Mouse (Mus musculus) cerebellum, adult 11 months (tissue): ENCODE results near the gene Yif1a.

Experiments
- DNase-seq: peaks from one replicate; pipeline ENCODE4 v3.0.0; 2022

Yif1a gene

GRCm38 (mm10) chr19:5060365-5061330 is 27.7 kb upstream of the Yif1a start:
- DNase-seq, result no peak

GRCm38 (mm10) chr19:5062041-5062440 is 26.3 kb upstream of the Yif1a start:
- no peak for DNase-seq

GRCm38 (mm10) chr19:5062446-5062845 is 25.9 kb upstream of the Yif1a start:
- no peak for DNase-seq

DNA sequence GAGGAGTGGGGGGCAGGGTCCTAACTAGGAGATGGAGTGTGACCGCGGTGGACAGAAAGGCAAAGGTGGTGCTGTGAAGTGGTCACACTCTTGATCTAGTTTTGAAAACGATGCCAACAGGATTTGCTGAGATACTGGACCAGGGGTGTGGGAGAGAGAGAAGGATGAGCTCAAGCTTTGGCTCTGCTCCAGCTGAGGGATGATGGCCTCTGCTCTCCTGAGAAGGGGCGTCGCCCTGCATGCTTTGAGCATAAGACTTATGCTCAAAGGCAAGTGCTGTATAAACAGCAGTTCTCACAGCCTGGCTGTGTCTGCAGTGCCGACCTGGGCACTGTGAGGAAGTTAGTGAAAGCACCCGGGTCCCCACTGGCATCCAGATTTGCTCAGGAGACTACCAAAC is 23.2 kb upstream of the Yif1a start:
- no peak for DNase-seq

DNA sequence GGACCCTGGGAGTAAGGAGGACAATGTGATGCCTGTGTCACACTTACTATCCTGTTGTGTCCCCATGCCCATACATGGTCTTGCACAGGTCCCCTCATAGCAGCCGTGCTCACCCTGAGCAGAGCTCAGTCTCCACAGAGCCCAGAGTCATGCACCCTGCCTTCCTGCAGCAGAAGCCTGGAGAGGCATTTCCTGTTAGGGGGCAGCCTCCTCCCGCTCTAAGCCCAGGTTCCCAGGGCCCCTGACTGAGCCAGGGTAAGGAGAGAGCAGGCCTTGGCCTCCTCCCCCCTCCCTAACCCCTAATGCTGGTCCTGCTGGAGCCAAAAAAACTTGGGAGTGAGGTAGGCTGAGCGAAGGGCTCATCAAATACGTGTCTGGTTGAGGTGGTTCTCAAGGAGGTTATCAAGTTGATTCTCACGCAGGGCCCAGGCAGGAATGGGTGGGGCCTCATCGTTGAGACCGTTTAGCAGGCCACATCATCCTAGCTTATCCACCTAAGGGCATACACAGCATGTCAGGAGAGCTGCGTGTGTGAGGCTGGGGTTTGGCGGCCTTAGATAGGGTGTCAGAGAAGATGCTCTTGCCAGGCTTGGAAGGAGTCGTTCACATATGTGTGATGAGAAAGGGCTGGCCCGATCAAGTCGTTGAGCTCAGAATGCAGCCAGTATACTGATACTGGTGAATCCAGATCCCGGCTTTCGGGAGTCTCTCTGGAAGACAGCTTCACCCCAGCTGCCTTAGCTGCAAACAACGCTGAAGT is 21.1 kb upstream of the Yif1a start:
- no peak for DNase-seq

GRCm38 (mm10) chr19:5067867-5068569 is 20.3 kb upstream of the Yif1a start, which contains the start of gene Cd248:
Cd248 (plus strand) TSS chr19:5068078.
- no peak for DNase-seq

DNA sequence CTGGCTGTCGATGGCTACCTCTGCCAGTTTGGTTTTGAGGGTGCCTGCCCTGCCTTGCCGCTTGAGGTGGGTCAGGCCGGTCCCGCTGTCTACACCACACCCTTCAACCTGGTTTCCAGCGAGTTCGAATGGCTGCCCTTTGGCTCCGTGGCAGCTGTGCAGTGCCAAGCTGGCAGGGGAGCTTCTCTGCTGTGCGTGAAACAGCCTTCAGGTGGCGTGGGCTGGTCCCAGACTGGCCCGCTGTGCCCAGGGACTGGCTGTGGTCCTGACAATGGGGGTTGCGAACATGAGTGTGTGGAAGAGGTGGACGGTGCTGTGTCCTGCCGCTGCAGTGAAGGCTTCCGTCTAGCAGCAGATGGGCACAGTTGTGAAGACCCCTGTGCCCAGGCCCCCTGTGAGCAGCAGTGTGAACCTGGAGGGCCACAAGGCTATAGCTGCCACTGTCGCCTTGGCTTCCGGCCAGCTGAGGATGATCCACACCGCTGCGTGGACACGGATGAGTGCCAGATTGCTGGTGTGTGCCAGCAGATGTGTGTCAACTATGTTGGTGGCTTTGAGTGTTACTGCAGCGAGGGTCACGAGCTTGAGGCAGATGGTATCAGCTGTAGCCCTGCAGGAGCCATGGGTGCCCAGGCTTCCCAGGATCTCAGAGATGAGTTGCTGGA is 19.6 kb upstream of the Yif1a start:
- DNase-seq, result no peak

DNA sequence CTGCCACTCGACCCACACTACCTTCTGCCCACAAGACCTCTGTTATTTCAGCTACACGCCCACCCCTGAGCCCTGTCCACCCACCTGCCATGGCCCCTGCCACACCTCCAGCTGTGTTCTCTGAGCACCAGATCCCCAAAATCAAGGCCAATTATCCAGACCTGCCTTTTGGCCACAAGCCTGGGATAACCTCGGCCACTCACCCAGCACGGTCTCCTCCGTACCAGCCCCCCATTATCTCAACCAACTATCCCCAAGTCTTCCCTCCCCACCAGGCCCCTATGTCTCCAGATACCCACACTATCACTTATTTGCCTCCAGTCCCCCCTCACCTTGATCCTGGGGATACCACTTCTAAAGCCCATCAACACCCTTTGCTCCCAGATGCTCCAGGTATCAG is 18.9 kb upstream of the Yif1a start:
- no peak for DNase-seq

GRCm38 (mm10) chr19:5069978-5070377 is 18.4 kb upstream of the Yif1a start:
- DNase-seq, result no peak

DNA sequence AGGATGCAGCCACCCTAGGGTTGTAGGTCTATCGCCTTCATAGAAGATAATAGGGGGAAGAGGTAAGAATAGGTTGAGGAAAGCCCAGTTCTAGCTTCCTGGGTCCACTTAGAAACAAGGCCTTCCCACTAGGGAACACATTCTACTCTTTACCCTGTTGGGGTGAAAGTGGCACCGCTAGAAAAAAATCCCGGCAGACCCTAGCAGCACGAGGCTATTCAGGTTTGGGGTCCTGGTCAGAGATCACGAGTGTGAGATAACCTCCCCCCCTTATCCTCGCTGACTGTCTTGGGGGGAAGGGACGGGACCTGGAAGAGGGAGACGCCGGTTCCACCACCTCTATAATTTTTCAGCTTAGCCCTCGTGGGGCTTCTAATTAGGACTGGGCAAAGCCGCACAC is 17.3 kb upstream of the Yif1a start:
- no peak for DNase-seq

DNA sequence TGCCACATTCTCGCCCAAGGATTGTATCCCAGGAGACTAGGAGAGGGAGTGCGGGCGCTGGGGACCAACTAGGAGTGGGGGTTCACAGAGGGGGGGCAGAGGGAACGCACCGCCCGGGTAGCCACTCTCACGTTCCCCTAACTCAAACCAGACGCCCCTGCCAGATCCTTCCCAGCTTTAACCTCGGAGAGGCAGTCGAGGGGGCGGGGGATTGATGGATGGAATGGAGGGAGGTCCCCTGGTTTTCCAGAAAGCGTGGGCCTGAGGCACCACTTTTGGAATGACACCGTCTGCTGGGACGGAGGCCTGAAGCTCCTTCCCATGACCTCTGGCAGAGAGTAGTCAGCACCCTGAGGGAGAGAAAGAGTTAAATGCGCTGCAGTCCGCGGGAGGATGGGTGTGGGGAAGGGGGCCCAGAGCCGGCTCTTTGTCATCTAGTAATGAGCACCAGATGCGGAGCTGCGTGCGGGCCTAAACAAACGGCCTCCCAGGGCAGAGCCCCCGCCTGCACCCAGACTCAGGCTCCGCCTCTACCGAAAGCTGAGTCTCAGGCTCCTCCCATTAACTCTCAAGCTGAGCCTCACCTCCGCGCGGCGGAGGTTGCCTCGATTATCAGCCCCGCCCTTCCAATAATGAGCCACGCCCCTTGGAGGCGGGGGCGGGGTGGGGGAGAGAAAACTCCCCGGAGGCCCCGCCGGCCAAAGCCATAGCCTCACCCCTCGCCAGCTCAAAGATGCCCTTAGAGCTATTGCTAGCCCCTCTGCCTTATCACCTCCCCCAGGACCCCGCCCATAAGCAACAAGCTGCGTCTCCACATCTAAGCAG is 16.6 kb upstream of the Yif1a start:
- DNase-seq, result no peak

DNA sequence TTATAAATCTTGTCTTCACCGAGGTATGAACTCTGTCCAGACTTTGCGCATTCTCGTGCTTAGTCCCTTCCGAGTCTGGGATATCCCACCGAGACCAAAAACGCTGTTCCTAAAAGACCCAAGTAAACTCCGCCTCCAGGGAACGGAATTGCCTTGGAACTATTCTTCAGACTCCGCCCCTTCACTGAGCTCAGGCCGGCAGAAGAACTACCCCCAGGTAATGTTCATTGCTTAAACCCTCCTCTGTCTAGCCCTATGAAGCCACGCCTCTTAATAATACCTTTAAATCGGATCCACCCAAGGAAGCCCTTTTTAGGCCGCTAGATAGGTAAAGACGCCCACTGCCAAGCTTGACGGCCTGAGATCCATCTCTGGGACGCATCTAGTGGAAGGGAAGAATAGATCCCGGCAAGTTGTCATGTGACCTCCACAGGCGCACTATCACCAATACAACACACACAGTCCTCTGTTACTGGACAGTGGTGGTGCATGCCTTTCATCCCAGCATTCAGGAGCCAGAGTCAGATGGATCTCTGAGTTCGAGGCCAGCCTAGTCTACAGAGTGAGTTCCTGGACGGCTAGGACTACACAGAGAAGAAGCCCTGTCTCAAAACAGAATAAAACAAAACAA is 15.8 kb upstream of the Yif1a start:
- no peak for DNase-seq

GRCm38 (mm10) chr19:5073028-5073427 is 15.3 kb upstream of the Yif1a start:
- DNase-seq, result no peak

DNA sequence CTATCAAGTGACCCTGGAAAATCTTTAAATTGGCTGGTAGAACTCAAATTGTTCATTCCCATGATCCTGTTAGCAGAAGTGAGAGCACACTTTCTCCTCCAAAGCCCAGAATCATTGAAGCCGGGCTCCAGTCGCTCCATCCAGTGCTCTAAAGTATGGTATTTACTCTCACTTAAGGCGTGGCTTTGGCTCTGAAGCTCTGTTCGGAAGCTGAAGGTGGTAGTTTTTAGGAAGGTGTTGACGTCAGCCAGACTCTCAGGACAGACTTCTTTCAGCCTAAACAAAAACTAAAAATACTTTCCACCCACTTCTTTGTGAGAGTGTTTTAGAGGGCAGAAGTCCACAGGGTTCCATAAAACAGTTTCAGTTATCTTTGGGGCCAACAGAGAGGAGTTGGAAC is 14.8 kb upstream of the Yif1a start:
- DNase-seq, result no peak

DNA sequence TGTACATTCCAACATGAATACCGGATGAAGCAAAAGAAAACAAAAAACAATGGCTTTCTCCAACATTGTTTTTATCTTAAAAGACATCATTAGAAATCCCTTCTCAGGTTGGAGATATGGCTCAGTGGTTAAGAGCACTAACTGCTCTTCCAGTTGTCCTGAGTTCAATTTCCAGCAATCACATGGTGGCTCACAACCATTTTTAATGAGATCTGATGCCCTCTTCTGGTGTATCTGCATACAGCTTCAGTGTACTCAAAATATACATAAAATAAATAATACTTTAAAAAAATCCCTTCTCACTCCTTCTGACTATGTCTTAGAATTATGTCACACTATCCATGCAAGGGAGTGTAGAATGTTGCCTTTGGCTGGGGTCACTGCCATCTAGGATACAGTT is 9.1 kb upstream of the Yif1a start:
- no peak for DNase-seq

DNA sequence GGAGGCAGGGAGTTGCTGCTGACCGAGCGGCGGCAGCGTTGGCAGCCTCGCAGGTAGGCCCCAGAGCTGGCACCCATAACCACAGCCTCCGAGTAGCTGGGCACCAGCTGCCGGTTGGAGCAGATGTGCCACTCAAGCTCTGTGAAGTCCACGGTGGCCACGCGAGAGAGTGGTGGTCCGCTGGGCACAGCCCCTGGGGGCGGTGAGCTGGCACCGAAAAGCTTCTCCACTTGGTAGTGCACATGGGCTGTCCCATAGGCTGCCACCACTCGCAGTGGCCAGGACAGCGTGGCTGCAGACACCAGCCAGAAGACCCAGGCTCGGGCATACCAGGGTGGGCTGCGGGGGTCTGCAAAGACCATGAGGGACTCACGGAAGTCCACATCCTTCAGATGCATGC is 6.3 kb upstream of the Yif1a start:
- DNase-seq, result no peak

DNA sequence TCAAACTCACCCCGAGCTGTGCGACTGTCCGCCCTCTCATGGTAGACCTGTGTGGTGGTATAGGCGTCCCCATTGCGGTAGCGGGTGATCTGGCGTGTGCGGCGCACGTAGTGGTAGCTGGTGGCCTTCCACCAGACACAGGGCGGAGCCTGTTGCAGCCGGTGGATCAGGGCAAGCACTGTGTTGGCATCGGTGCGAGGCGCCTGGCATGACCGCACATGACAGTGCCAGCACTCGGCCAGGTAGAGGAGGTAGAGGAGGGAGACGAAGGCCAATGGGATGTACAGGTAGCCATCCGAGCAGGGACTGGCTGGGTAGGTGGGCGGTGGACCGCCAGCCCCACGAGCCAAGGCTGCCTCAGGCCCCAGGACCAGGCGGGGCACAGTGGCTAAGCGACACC is 5.7 kb upstream of the Yif1a start:
- no peak for DNase-seq

- no peak for DNase-seq
Measured at GRCm38 (mm10) chr19:5083961-5084833, 4.1 kb upstream of the Yif1a start.

- DNase-seq, result peak; percentile 62
Measured at GRCm38 (mm10) chr19:5084834-5085144, 3.5 kb upstream of the Yif1a start.

- peak; percentile 72 for DNase-seq
Measured at GRCm38 (mm10) chr19:5085145-5085863, 3.0 kb upstream of the Yif1a start, which contains the start of gene Tmem151a. Tmem151a (minus strand) TSS chr19:5085531.
